Mouse (Mus musculus) adrenal gland, postnatal 10 days (tissue): ENCODE measurements around the gene Map4. TPM values are rescaled to one million over a fixed set of nuclear protein-coding genes. Genes with fewer than 3 reads are reported as not detected.
A peak's percentile ranks its signal among the peaks of the same experiment; 100 is the strongest.

Experiments
- DNase-seq: peaks from one replicate; pipeline ENCODE4 v3.0.0; 2021; ENCODE audit warnings: mixed read lengths
- microRNA-seq: library from miRNA; unstranded; fragments of <30 nt; microRNA quantifications from one replicate; pipeline ENCODE4 v1.2.0, GENCODE M21; 2021
- total RNA-seq, 2 experiments: library from RNA; stranded (reverse); gene quantifications; 2 replicates each; pipeline ENCODE4 v1.2.3; 2021

Gene Map4
- total RNA-seq, 2 experiments from 2014 or later: 83.5 to 132 TPM

DNA sequence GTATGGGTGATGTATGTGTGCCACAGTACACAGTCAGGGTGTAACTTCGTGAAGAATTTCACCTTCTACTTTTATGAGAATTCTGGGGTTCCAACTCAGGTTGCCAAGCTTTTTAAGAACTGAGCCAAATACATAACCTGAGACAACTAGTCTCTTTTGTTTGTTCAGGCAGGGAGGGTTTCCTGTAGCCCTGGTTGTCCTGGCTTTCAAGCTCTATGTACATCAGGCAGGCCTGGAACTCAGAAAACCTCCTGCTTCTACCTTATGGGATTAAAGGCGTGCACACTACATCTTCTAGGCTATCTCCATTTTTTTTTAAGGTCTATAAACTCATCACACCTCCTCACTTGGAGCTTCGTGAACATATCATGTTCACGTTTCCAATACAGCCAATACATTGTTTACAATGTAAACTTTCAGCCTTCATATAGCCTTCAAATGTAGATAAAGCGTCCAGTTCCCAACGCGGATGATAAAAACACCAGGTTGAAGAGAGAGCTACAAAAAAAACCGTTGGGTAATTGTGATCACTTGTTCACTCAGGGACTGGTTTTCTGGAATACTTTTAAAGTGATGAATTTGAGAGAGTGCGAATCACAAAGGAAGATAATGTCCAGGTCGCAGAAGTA lies 199.8 kb downstream of the Map4 start:
- DNase-seq: peak; percentile 6

DNA sequence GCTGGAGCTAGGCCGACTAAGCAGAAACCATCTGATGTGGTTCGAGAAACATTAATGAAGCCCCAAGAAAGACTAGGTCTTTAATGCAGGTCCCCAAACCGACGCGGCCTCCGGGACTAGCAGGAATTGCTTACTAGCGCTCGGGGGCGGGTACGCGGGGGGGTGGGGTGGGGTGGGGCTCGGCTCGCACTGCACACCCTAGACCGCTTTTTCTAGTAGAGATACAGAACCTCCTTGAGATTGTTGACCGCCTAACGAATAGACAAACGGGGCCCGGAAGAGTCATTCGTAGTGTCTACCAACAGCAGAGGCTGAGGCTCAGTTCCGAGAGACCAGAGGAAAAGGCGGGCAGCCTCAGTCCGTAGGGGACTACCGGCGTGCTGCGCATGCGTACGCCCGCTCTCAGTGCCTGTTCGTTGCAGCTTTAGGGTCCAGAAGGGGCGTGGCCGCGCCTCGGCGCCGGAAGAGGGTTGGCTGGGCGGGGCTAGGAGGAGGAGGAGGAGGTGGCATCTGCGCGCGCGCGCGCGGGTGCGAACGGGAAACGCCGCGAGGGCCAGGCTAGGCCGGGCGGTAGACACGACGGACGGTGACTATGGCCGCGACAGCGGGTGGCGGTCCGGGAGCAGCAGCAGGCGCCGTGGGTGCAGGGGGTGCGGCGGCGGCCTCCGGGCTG lies 200.4 kb downstream of the Map4 start:
- peak; percentile 100 for DNase-seq

DNA sequence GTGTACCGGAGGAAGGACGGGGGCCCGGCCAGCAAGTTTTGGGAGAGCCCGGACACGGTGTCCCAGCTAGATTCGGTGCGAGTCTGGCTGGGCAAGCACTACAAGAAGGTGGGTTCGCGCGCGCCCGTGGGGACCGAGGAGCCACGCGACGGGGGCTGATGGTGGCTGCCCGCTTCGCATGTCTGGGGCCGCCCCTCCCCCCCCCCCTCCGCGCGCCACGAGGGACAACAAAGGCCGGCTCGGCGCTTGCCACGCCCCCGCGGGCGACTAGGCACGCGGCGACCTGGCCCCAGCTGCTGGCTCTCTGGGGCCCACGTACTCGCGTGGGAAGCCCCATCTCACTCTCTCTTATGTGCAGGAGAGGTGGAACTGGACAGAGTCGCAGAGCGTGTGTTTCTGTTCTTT lies 200.9 kb downstream of the Map4 start:
- peak; percentile 62 for DNase-seq

DNA sequence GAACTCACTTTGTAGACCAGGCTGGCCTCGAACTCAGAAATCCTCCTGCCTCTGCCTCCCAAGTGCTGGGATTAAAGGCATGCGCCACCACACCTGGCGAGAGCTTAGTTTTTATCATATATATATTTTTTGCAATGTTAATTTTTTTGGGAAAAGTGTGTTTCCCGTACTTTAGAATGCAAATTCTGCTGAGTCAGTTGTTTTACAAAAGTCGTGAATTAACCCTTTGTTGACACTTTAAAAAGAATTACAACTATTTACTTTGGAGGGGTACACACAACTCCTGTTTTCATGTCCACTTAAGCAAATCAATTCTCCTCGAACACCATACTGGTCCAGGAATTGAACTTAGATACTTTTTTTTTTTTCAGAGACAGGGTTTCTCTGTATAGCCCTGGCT lies 201.7 kb downstream of the Map4 start:
- DNase-seq: no peak

Small RNAs within 50 kb of the gene (microRNA-seq; reads per million reads assigned to microRNA genes)
- gene Mir7089: not detected

Other genes with a start within 250 kb of the Map4 start
- gene Fbxw18, start 228.8 kb upstream of the Map4 start, total RNA-seq: under 1 TPM in 1 of 2 experiments, not detected in 1; 0.18 TPM
- not detected for gene Fbxw26, start 185.4 kb upstream of the Map4 start, total RNA-seq
- gene Fbxw27, start 140.8 kb upstream of the Map4 start, total RNA-seq: not detected
- gene Spink8, start 119.2 kb upstream of the Map4 start, total RNA-seq: 10 to 100 TPM in 1 of 2 experiments, 1 to 10 TPM in 1; 9.6 to 15.5 TPM
- 10 to 100 TPM; 16.5 to 20.2 TPM for gene Nme6, start 98.7 kb upstream of the Map4 start, total RNA-seq
- gene Camp, start 81.8 kb upstream of the Map4 start, total RNA-seq: 10 to 100 TPM; 10.7 to 12.7 TPM
- 10 to 100 TPM; 15.5 to 17.0 TPM for gene Cdc25a, start 55.9 kb upstream of the Map4 start, total RNA-seq
- gene Smarcc1, start 186.2 kb downstream of the Map4 start, total RNA-seq: 10 to 100 TPM; 47.2 to 59.9 TPM
- 10 to 100 TPM; 90.2 to 91.3 TPM for gene Dhx30, start 186.4 kb downstream of the Map4 start, total RNA-seq